Mouse (Mus musculus): ENCODE data around the gene Gin1.

GRCm38 (mm10) chr1:97795936-97796335 lies 26.0 kb downstream of the Gin1 start:
- TF ChIP-seq CTCF (IDR thresholded peaks at IDR 0.05; ENCODE audit: low read depth): no peak
- TF ChIP-seq EP300 (optimal IDR thresholded peaks at IDR 0.05): no peak

All from stomach, postnatal 0 days (tissue).